25 mouse cellular contexts compared by ENCODE assay signal in the genomic region with DNA sequence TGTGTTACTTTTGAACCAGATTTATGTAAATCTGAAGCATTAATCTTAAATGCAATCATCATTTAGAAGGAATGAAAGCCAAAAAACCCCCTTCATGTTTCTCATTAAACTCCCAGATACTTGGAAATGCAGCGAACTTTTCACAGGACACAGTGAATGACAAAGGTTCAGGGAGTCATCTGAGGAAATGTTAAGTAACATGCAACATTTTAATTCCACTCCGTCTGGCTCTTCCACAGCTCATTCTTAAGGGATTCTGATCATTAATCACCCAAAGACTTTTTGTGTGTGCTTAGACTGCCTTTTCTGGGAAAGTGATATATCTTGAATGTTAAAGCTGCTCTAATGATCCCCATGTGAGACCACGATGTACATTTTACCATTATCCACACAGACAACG.
"Had no signal": no experiment of that assay in that cellular context is flagged by ENCODE, and none has a peak within 500 bp of the region (broad histone marks: within the 10 kb centered on the region; RNA-seq: fewer than 3 reads in every experiment).

No protein-coding gene starts in this region.

- H3K36me3 ChIP-seq: heart, embryonic 13.5 days; heart, embryonic 15.5 days; hindbrain, embryonic 13.5 days; hindbrain, embryonic 15.5 days; kidney, embryonic 15.5 days; limb, embryonic 13.5 days; limb, embryonic 15.5 days had no signal

- H3K4me1 ChIP-seq: heart, embryonic 13.5 days; heart, embryonic 15.5 days; hindbrain, embryonic 13.5 days; hindbrain, embryonic 15.5 days; kidney, embryonic 15.5 days; limb, embryonic 13.5 days; limb, embryonic 15.5 days had no signal

- H3K27ac ChIP-seq: heart, adult 2 months; heart, embryonic 13.5 days; heart, embryonic 15.5 days; hindbrain, embryonic 13.5 days; hindbrain, embryonic 15.5 days; hindbrain, postnatal 0 days; kidney, embryonic 15.5 days; kidney, postnatal 0 days; limb, embryonic 13.5 days; limb, embryonic 15.5 days had no signal

- H3K27me3 ChIP-seq: heart, embryonic 13.5 days; heart, embryonic 15.5 days; hindbrain, embryonic 13.5 days; hindbrain, embryonic 15.5 days; kidney, embryonic 15.5 days; limb, embryonic 13.5 days; limb, embryonic 15.5 days had no signal

- ATAC-seq: hindbrain, postnatal 0 days; intestine, embryonic 16.5 days had no signal

- H3K9ac ChIP-seq: heart, embryonic 13.5 days; heart, embryonic 15.5 days; hindbrain, embryonic 13.5 days; hindbrain, embryonic 15.5 days; kidney, embryonic 15.5 days; limb, embryonic 13.5 days; limb, embryonic 15.5 days had no signal

- H3K9me3 ChIP-seq: heart, embryonic 13.5 days; heart, embryonic 15.5 days; hindbrain, embryonic 13.5 days; hindbrain, embryonic 15.5 days; kidney, embryonic 15.5 days; limb, embryonic 13.5 days; limb, embryonic 15.5 days had no signal

- H3K4me3 ChIP-seq: heart, adult 2 months; heart, embryonic 13.5 days; heart, embryonic 15.5 days; hindbrain, embryonic 13.5 days; hindbrain, embryonic 15.5 days; kidney, embryonic 15.5 days; limb, embryonic 13.5 days; limb, embryonic 15.5 days had no signal

- DNase-seq: gastrocnemius, postnatal 14 days; gastrocnemius, postnatal 36 days; heart, adult 11 months; heart, adult 2 months; heart, postnatal 14 days; heart, postnatal 36 days; kidney, adult 11 months; kidney, adult 2 months; kidney, adult 9 months; kidney, postnatal 14 days; kidney, postnatal 36 days; layer of hippocampus, adult 9-11 months; layer of hippocampus, postnatal 36 days; left cerebral cortex, postnatal 4 days had no signal

- H3K4me2 ChIP-seq: heart, embryonic 11.5 days; heart, embryonic 13.5 days; heart, embryonic 15.5 days; hindbrain, embryonic 13.5 days; hindbrain, embryonic 15.5 days; kidney, embryonic 15.5 days; limb, embryonic 13.5 days; limb, embryonic 15.5 days had no signal
